Mouse (Mus musculus) ES-E14 (cell line): ENCODE data around the gene Pus10. TPM values are rescaled to one million over a fixed set of nuclear protein-coding genes. Genes with fewer than 3 reads are reported as not detected.
A peak's percentile ranks its signal among the peaks of the same experiment; 100 is the strongest.

Experiments used
- DNase-seq: peaks from one replicate; pipeline ENCODE4 v3.0.0-alpha.2; 2013; ENCODE audit warnings: low read depth, low spot score
- H3K27ac ChIP-seq: 2 replicates; pipeline ENCODE4 v1.5.1; 2012; ENCODE audit warnings: low read depth, mild to moderate bottlenecking, low read length, moderate library complexity, mixed read lengths; ENCODE audit not compliant: poor library complexity, insufficient read depth, severe bottlenecking
- H3K36me3 ChIP-seq: 2 replicates; pipeline ENCODE4 v1.6.1; 2012; ENCODE audit warnings: mild to moderate bottlenecking, low read length, moderate library complexity, mixed read lengths; ENCODE audit not compliant: control insufficient read depth, poor library complexity, insufficient read depth, severe bottlenecking
- H3K4me1 ChIP-seq, 2 experiments: fragments of 150-350 bp in 1 of 2; sonication (generic) in 1 of 2; 2 replicates each; pipeline ENCODE4 v1.6.1; 2012; ENCODE audit warnings: low read length in 2 of 2, mild to moderate bottlenecking in 1 of 2, mixed read lengths in 1 of 2; ENCODE audit not compliant: control insufficient read depth in 2 of 2, insufficient read depth in 2 of 2, poor library complexity in 1 of 2
- H3K4me3 ChIP-seq, 2 experiments: fragments of 150-350 bp in 1 of 2; sonication (generic) in 1 of 2; 2 replicates each; pipeline ENCODE4 v1.5.1; 2012; ENCODE audit warnings: low read length in 2 of 2, low read depth in 1 of 2, mild to moderate bottlenecking in 1 of 2, mixed read lengths in 1 of 2; ENCODE audit not compliant: insufficient read depth in 1 of 2, poor library complexity in 1 of 2, severe bottlenecking in 1 of 2
- H3K9ac ChIP-seq: 2 replicates; pipeline ENCODE4 v1.6.1; 2012; ENCODE audit warnings: low read depth, mild to moderate bottlenecking, low read length, mixed read lengths; ENCODE audit not compliant: poor library complexity, insufficient read depth, severe bottlenecking
- H3K9me3 ChIP-seq: fragments of 150-350 bp; sonication (generic); 2 replicates; pipeline ENCODE4 v1.6.1; 2012; ENCODE audit warnings: low read depth, mild to moderate bottlenecking, low read length; ENCODE audit not compliant: control insufficient read depth, insufficient read depth
- CHD2 ChIP-seq: IDR thresholded peaks from 2 replicates; pipeline ENCODE4 v1.6.1; 2014; ENCODE audit warnings: mild to moderate bottlenecking, low read depth, low read length, inconsistent platforms
- HCFC1 ChIP-seq: IDR thresholded peaks from 2 replicates; pipeline ENCODE4 v1.6.1; 2012; ENCODE audit warnings: low read length, inconsistent platforms, borderline replicate concordance; ENCODE audit not compliant: insufficient read depth
- MAFK ChIP-seq: IDR thresholded peaks from 2 replicates; pipeline ENCODE4 v1.6.1; 2014; ENCODE audit warnings: mild to moderate bottlenecking, low read depth, low read length, inconsistent platforms; ENCODE audit not compliant: insufficient read depth
- ZC3H11A ChIP-seq: IDR thresholded peaks from 2 replicates; pipeline ENCODE4 v1.6.1; 2012; ENCODE audit warnings: low read depth, mild to moderate bottlenecking, inconsistent platforms, low read length, borderline replicate concordance
- ZNF384 ChIP-seq: IDR thresholded peaks from 2 replicates; pipeline ENCODE4 v1.6.1; 2012; ENCODE audit warnings: low read depth, low read length, inconsistent platforms
- in situ Hi-C, 2 experiments: fragments of 600-800 bp; cut with MboI; formaldehyde crosslinking; loops; one replicate each; pipeline ENCODE4 v1.15.1; 2025; ENCODE audit warnings: low sequenced_read_pairs in 2 of 2, inconsistent platforms in 1 of 2; ENCODE audit not compliant: unreplicated experiment in 2 of 2
- total RNA-seq: library from RNA; depleted of rRNA; stranded (reverse); fragments of 300-350 nt; gene quantifications from 2 replicates; pipeline ENCODE4 v1.2.3, GENCODE M21; 2012

Gene Pus10
- total RNA-seq, 1 experiment, result 28.8 TPM

- in situ Hi-C loops, result no loop called here
- Histone ChIP-seq H3K4me3 (peak overlapping the region in 1 of 2 experiments; percentile 67; a peak in 2 of 4 replicates), H3K36me3 (no peaks in the 10 kb centered on the region; the same call in 1 of the 2 replicates), H3K9ac (no peak overlapping the region), H3K27ac (no peak overlapping the region), H3K9me3 (no peaks in the 10 kb centered on the region), H3K4me1 (no peaks in the 10 kb centered on the region)
- TF ChIP-seq ZNF384, result no peak
- TF ChIP-seq HCFC1, result no peak
- TF ChIP-seq MAFK, result no peak
- TF ChIP-seq CHD2, result no peak
- no peak for TF ChIP-seq ZC3H11A
- DNase-seq, result no peak
Observed at GRCm38 (mm10) chr11:23633879-23634215, 31.6 kb upstream of the Pus10 start.

- no peak overlapping the region for H3K27ac ChIP-seq
- H3K4me1 ChIP-seq, result no peaks in the 10 kb centered on the region
- DNase-seq, result no peak
- in situ Hi-C loops, result no loop called here
- no peak overlapping the region for H3K9ac ChIP-seq
- H3K9me3 ChIP-seq, result no peaks in the 10 kb centered on the region
- TF ChIP-seq HCFC1 (no peak), MAFK (no peak), ZNF384 (no peak), CHD2 (no peak), ZC3H11A (no peak)
- H3K4me3 ChIP-seq, result no peak overlapping the region
- H3K36me3 ChIP-seq, result no peaks in the 10 kb centered on the region; the same call in 1 of the 2 replicates
Observed at GRCm38 (mm10) chr11:23634573-23634972, 30.9 kb upstream of the Pus10 start.

GRCm38 (mm10) chr11:23647431-23647830 is 18.0 kb upstream of the Pus10 start:
- H3K36me3 ChIP-seq, result peaks cover 5% of the 10 kb centered on the region; the same call in 1 of the 2 replicates
- in situ Hi-C loops, result no loop called here

GRCm38 (mm10) chr11:23647835-23648234 is 17.6 kb upstream of the Pus10 start:
- DNase-seq, result no peak
- TF ChIP-seq MAFK, result no peak
- no peak for TF ChIP-seq ZNF384
- no peak for TF ChIP-seq ZC3H11A
- in situ Hi-C loops, result no loop called here
- no peak overlapping the region for H3K9ac ChIP-seq
- peaks cover 0 to 3% of the 10 kb centered on the region in 2 experiments; a peak in 1 of 4 replicates for H3K4me1 ChIP-seq
- H3K9me3 ChIP-seq, result no peaks in the 10 kb centered on the region
- peaks cover 5% of the 10 kb centered on the region; the same call in 1 of the 2 replicates for H3K36me3 ChIP-seq
- no peak overlapping the region for H3K4me3 ChIP-seq
- no peak overlapping the region for H3K27ac ChIP-seq

More at GRCm38 (mm10) chr11:23647431-23647830, 18.0 kb upstream of the Pus10 start:
- H3K9ac ChIP-seq, result no peak overlapping the region
- TF ChIP-seq MAFK (peak; percentile 97), ZNF384 (no peak)
- no peak overlapping the region for H3K4me3 ChIP-seq
- no peak for DNase-seq
- H3K27ac ChIP-seq, result no peak overlapping the region
- no peaks in the 10 kb centered on the region for H3K9me3 ChIP-seq
- H3K4me1 ChIP-seq, result no peaks in the 10 kb centered on the region; a peak in 1 of 4 replicates

- in situ Hi-C loops, result no loop called here
- H3K9ac ChIP-seq, result no peak overlapping the region
Observed at GRCm38 (mm10) chr11:23653666-23654065, 11.8 kb upstream of the Pus10 start.

More at GRCm38 (mm10) chr11:23653666-23654065, 11.8 kb upstream of the Pus10 start:
- no peak for TF ChIP-seq MAFK
- no peak for TF ChIP-seq HCFC1
- no peak for TF ChIP-seq ZNF384
- TF ChIP-seq CHD2, result no peak
- no peak for TF ChIP-seq ZC3H11A
- Histone ChIP-seq H3K9me3 (no peaks in the 10 kb centered on the region), H3K4me1 (peaks cover 3 to 8% of the 10 kb centered on the region in 2 experiments; a peak in 3 of 4 replicates), H3K27ac (peak overlapping the region; percentile 76; the same call in 1 of the 2 replicates), H3K4me3 (peak overlapping the region in 1 of 2 experiments; percentile 16; a peak in 1 of 4 replicates), H3K36me3 (peaks cover 2% of the 10 kb centered on the region)
- DNase-seq, result no peak
